Mouse (Mus musculus): ENCODE results near the gene Mrpl46. TPM values are rescaled to one million over a fixed set of nuclear protein-coding genes. Genes with fewer than 3 reads are reported as not detected.

Gene Mrpl46
- polyA plus RNA-seq, 1 experiment = 24.8 TPM

DNA sequence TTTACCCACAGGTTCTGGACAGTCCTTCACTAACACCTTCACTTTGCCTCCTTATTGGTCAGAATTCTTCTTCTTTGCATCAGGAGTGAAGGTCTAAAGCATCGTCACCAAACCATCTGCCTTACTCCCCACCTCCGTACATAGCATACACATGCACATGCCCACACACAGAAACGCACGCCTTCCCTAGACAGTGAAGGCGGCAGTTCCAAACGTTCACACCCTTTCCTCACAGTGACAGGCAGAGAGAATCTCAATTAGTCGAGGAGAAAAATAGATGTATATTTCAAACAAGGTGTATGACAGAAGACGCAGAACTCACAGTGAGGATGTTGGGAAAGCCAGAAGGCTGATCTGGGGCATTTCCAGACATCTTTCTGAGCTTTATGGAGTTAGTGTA lies 51.9 kb downstream of the Mrpl46 start:
- DNase-seq (ENCODE audit: low read depth) = peak; percentile 17
- no peak for TF ChIP-seq POLR2A (IDR thresholded peaks at IDR 0.05; ENCODE audit: borderline replicate concordance, extremely low read depth, insufficient read depth, insufficient read length, poor library complexity, severe bottlenecking)
- TF ChIP-seq CTCF (IDR thresholded peaks at IDR 0.05; ENCODE audit: borderline replicate concordance, extremely low read depth, insufficient read depth, insufficient read length) = no peak

Other genes starting within 250 kb of the Mrpl46 start
- gene Ntrk3, start 45.5 kb downstream of the Mrpl46 start, polyA plus RNA-seq (2012; rRNA removed) = 49.7 and 56.0 TPM in 2 replicates
- gene Mrps11, start 412 bp downstream of the Mrpl46 start, polyA plus RNA-seq (2012; rRNA removed) = 75.8 and 97.2 TPM in 2 replicates
- gene Det1, start 63.7 kb upstream of the Mrpl46 start, polyA plus RNA-seq (2012; rRNA removed) = 16.1 and 22.9 TPM in 2 replicates
- 34.3 and 34.7 TPM in 2 replicates for gene Aen, start 112.3 kb upstream of the Mrpl46 start, polyA plus RNA-seq (2012; rRNA removed)
- gene Isg20, start 129.9 kb upstream of the Mrpl46 start, polyA plus RNA-seq (2012; rRNA removed) = 1.4 and 1.8 TPM in 2 replicates